17 mouse cellular contexts compared by ENCODE assay signal in the genomic region with DNA sequence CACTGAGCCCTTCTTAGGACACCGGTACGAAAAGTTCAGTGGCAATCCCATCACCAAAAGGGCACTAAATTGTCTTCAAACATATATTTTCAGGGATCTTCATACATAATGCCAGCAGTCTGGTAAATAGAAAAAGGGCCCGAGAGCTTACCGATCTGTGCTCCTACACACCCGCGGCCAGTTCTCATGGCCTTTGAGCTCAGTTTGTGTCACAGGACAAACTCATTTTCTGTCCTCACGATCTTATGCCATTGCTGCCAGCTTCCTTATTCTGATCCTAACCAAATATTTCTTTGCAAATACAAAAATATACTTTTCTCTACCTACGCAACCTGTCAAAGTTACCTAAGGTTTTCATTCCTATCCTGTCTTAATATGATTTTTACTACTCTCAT. TPM values are rescaled to one million over a fixed set of nuclear protein-coding genes. Genes with fewer than 3 reads are reported as not detected.
DNase-seq lines count a peak whose midpoint lies in the region; ATAC-seq and TF ChIP-seq lines count a peak whose summit lies in the region.
"Had no signal": no experiment of that assay in that cellular context is flagged by ENCODE, and none has a peak within 500 bp of the region (broad histone marks: within the 10 kb centered on the region; RNA-seq: fewer than 3 reads in every experiment).

No protein-coding gene starts in this region.

- peaks cover 14% of the 10 kb centered on the region; the same call in 1 of the 2 replicates for H3K4me1 ChIP-seq in kidney, embryonic 16.5 days (ENCODE audit: insufficient read depth, low read length)
- H3K4me1 ChIP-seq in liver, postnatal 0 days (ENCODE audit: insufficient read depth) = peaks cover 6% of the 10 kb centered on the region; the same call in 1 of the 2 replicates
- H3K4me1 ChIP-seq in stomach, embryonic 14.5 days (ENCODE audit: control insufficient read depth, insufficient read depth, low read length) = 0 out of 2 replicates have a peak, but pooled peaks cover 6% of the 10 kb centered on the region
- H3K4me1 ChIP-seq in stomach, postnatal 0 days (replicated peaks; ENCODE audit: control insufficient read depth, insufficient read depth) = no peaks in the 10 kb centered on the region; the same call in 1 of the 2 replicates

- H3K4me2 ChIP-seq in kidney, embryonic 16.5 days (replicated peaks; ENCODE audit: low read depth, low read length) = peak overlapping the region; percentile 55
- no peak overlapping the region; the same call in 1 of the 2 replicates for H3K4me2 ChIP-seq in liver, postnatal 0 days (ENCODE audit: low read depth, low read length)
- H3K4me2 ChIP-seq in stomach, embryonic 14.5 days (replicated peaks; ENCODE audit: low read depth, low read length) = peak overlapping the region; percentile 31; the same call in 1 of the 2 replicates
- H3K4me2 ChIP-seq in stomach, postnatal 0 days (replicated peaks; ENCODE audit: low read depth) = no peak overlapping the region

- no peaks in the 10 kb centered on the region for H3K9me3 ChIP-seq in kidney, embryonic 16.5 days (ENCODE audit: low read length)
- no peaks in the 10 kb centered on the region for H3K9me3 ChIP-seq in liver, postnatal 0 days (ENCODE audit: low read length)
- no peaks in the 10 kb centered on the region for H3K9me3 ChIP-seq in stomach, embryonic 14.5 days (ENCODE audit: control insufficient read depth, low read depth, low read length)
- no peaks in the 10 kb centered on the region for H3K9me3 ChIP-seq in stomach, postnatal 0 days (ENCODE audit: control insufficient read depth, low read length)
- H3K9me3 ChIP-seq: embryonic facial prominence, embryonic 15.5 days; forebrain, embryonic 12.5 days; heart, embryonic 13.5 days; limb, embryonic 10.5 days; limb, embryonic 15.5 days had no signal

- peak overlapping the region; percentile 83 for H3K27ac ChIP-seq in kidney, embryonic 16.5 days (ENCODE audit: low read length)
- H3K27ac ChIP-seq in liver, postnatal 0 days (ENCODE audit: low read depth) = peak overlapping the region; percentile 72
- H3K27ac ChIP-seq in stomach, embryonic 14.5 days (ENCODE audit: low read length) = no peak overlapping the region
- H3K27ac ChIP-seq in stomach, postnatal 0 days (replicated peaks) = no peak overlapping the region
- H3K27ac ChIP-seq: embryonic facial prominence, embryonic 15.5 days; forebrain, embryonic 12.5 days; heart, embryonic 13.5 days; hindbrain, postnatal 0 days; limb, embryonic 15.5 days had no signal

- no peaks in the 10 kb centered on the region for H3K36me3 ChIP-seq in kidney, embryonic 16.5 days (ENCODE audit: insufficient read depth, low read length)
- no peaks in the 10 kb centered on the region for H3K36me3 ChIP-seq in liver, postnatal 0 days (replicated peaks; ENCODE audit: insufficient read depth, low read length)
- H3K36me3 ChIP-seq in stomach, embryonic 14.5 days (ENCODE audit: control insufficient read depth, insufficient read depth, low read length) = no peaks in the 10 kb centered on the region
- no peaks in the 10 kb centered on the region for H3K36me3 ChIP-seq in stomach, postnatal 0 days (ENCODE audit: control insufficient read depth, insufficient read depth, low read length)
- H3K36me3 ChIP-seq: embryonic facial prominence, embryonic 15.5 days; forebrain, embryonic 12.5 days; heart, embryonic 13.5 days; limb, embryonic 10.5 days; limb, embryonic 15.5 days had no signal

- H3K27me3 ChIP-seq in kidney, embryonic 16.5 days (ENCODE audit: insufficient read depth, low read length) = no peaks in the 10 kb centered on the region
- no peaks in the 10 kb centered on the region for H3K27me3 ChIP-seq in liver, postnatal 0 days (ENCODE audit: insufficient read depth, low read length)
- H3K27me3 ChIP-seq in stomach, embryonic 14.5 days (ENCODE audit: control insufficient read depth, insufficient read depth, low read length) = no peaks in the 10 kb centered on the region
- no peaks in the 10 kb centered on the region for H3K27me3 ChIP-seq in stomach, postnatal 0 days (ENCODE audit: control insufficient read depth, insufficient read depth, low read length)
- H3K27me3 ChIP-seq: embryonic facial prominence, embryonic 15.5 days; forebrain, embryonic 12.5 days; limb, embryonic 15.5 days had no signal

- DNase-seq in heart, adult 11 months = peak; percentile 56
- DNase-seq in heart, postnatal 25 days (ENCODE audit: low spot score) = no peak
- no peak for DNase-seq in kidney, postnatal 4 days
- no peak for DNase-seq in liver, postnatal 0 days
- DNase-seq in liver = no peak
- no peak for DNase-seq in stomach, postnatal 0 days (ENCODE audit: low spot score)

- intact Hi-C loops in heart, postnatal 25 days (cut with DNase I) = no loop called here

- no peak overlapping the region for H3K9ac ChIP-seq in kidney, embryonic 16.5 days (replicated peaks; ENCODE audit: low read length)
- no peak overlapping the region for H3K9ac ChIP-seq in liver, postnatal 0 days (replicated peaks)
- H3K9ac ChIP-seq in stomach, embryonic 14.5 days (replicated peaks; ENCODE audit: low read depth, low read length) = no peak overlapping the region
- H3K9ac ChIP-seq in stomach, postnatal 0 days (ENCODE audit: low read length) = no peak overlapping the region
- H3K9ac ChIP-seq: embryonic facial prominence, embryonic 15.5 days; forebrain, embryonic 12.5 days; forebrain, postnatal 0 days; limb, embryonic 15.5 days had no signal

- no peak overlapping the region for H3K4me3 ChIP-seq in kidney, embryonic 16.5 days (ENCODE audit: low read length)
- no peak overlapping the region for H3K4me3 ChIP-seq in liver, postnatal 0 days (ENCODE audit: low read depth, low read length)
- no peak overlapping the region for H3K4me3 ChIP-seq in stomach, embryonic 14.5 days (ENCODE audit: low read depth, low read length)
- no peak overlapping the region for H3K4me3 ChIP-seq in stomach, postnatal 0 days (ENCODE audit: low read depth, low read length)
- H3K4me3 ChIP-seq: forebrain, embryonic 12.5 days had no signal

- 71% methylated on average over 8 of the region's 8 CpGs for WGBS in kidney, embryonic 16.5 days
- WGBS in liver, postnatal 0 days (ENCODE audit: insufficient replicate concordance) = 63% methylated on average over 8 of the region's 8 CpGs
- WGBS in stomach, embryonic 14.5 days = 77% methylated on average over 8 of the region's 8 CpGs
- WGBS in stomach, postnatal 0 days = 72% methylated on average over 8 of the region's 8 CpGs

- TF ChIP-seq CTCF in liver, postnatal 0 days (IDR thresholded peaks at IDR 0.05; ENCODE audit: low read depth) = no peak
- TF ChIP-seq CTCF in stomach, postnatal 0 days (IDR thresholded peaks at IDR 0.05; ENCODE audit: low read depth) = no peak

- TF ChIP-seq EP300 in liver, postnatal 0 days (IDR thresholded peaks at IDR 0.05; ENCODE audit: low read depth) = no peak
- no peak for TF ChIP-seq EP300 in stomach, postnatal 0 days (optimal IDR thresholded peaks at IDR 0.05)

- ATAC-seq in kidney, embryonic 16.5 days (ENCODE audit: low FRiP score, low TSS enrichment) = no peak
- ATAC-seq in liver, postnatal 0 days = peak; percentile 53; the same call in 1 of the 2 replicates
- no peak for ATAC-seq in stomach, embryonic 14.5 days (ENCODE audit: insufficient number of reproducible peaks, insufficient read depth, low FRiP score, low read depth)
- ATAC-seq in stomach, postnatal 0 days (ENCODE audit: low FRiP score, low TSS enrichment) = no peak
- ATAC-seq: Patski had no signal

RNA-seq across cellular contexts. Expression of a gene that starts 30.6 kb away (rescaled TPM):
- total RNA-seq in heart, postnatal 25 days (2021) = 10 to 100 TPM; 14.1 to 14.5 TPM
- 23.5 and 26.2 TPM in 2 replicates for polyA plus RNA-seq in kidney, embryonic 16.5 days (2015; fragmentation: Nextera tagmentation; extraction: Ambion mirVana)
- 47.0 and 47.8 TPM in 2 replicates for polyA plus RNA-seq in liver, postnatal 0 days (2015; fragmentation: Nextera tagmentation; extraction: Ambion mirVana)
- polyA plus RNA-seq in stomach, embryonic 14.5 days (2014; fragmentation: Nextera tagmentation; extraction: Ambion mirVana) = 19.3 and 20.0 TPM in 2 replicates
- 31.6 and 34.3 TPM in 2 replicates for polyA plus RNA-seq in stomach, postnatal 0 days (2015; fragmentation: Nextera tagmentation; extraction: Ambion mirVana)
- total RNA-seq: MEL had no signal

RNA-seq across cellular contexts. Expression of a gene that starts 34.6 kb away (rescaled TPM):
- total RNA-seq in heart, postnatal 25 days (2021) = 10 to 100 TPM; 21.0 to 22.3 TPM
- polyA plus RNA-seq in kidney, embryonic 16.5 days (2015; fragmentation: Nextera tagmentation; extraction: Ambion mirVana) = 56.9 and 59.2 TPM in 2 replicates
- 13.4 and 14.9 TPM in 2 replicates for polyA plus RNA-seq in liver, postnatal 0 days (2015; fragmentation: Nextera tagmentation; extraction: Ambion mirVana)
- polyA plus RNA-seq in stomach, embryonic 14.5 days (2014; fragmentation: Nextera tagmentation; extraction: Ambion mirVana) = 65.6 and 66.6 TPM in 2 replicates
- 18.3 and 20.9 TPM in 2 replicates for polyA plus RNA-seq in stomach, postnatal 0 days (2015; fragmentation: Nextera tagmentation; extraction: Ambion mirVana)

Comparison
In these comparisons a context has a peak if more than half of its experiments do, and no peak if none do; other contexts are left out.
1. H3K4me2 ChIP-seq: peak in kidney, embryonic 16.5 days (single experiment) and stomach, embryonic 14.5 days (single experiment); none in liver, postnatal 0 days (single experiment) and stomach, postnatal 0 days (single experiment).
2. H3K27ac ChIP-seq: peak in kidney, embryonic 16.5 days (single experiment) and liver, postnatal 0 days (single experiment); none in stomach, embryonic 14.5 days (single experiment) and stomach, postnatal 0 days (single experiment).